In genomic region chr14:100357131-100357530, GRCm38 (mm10) we compare ENCODE assay signal across 24 mouse cellular contexts.
"Had no signal": no experiment of that assay in that cellular context is flagged by ENCODE, and none has a peak within 500 bp of the region (broad histone marks: within the 10 kb centered on the region; RNA-seq: fewer than 3 reads in every experiment).

No protein-coding gene starts in this region.

- H3K27ac ChIP-seq: gastrocnemius, adult 2 months; heart, embryonic 10.5 days; hindbrain, embryonic 10.5 days; hindbrain, embryonic 12.5 days; hindbrain, embryonic 14.5 days; intestine, embryonic 15.5 days; limb, embryonic 13.5 days; limb, embryonic 15.5 days; liver, embryonic 12.5 days had no signal

- H3K4me2 ChIP-seq: heart, embryonic 12.5 days; hindbrain, embryonic 12.5 days; hindbrain, embryonic 14.5 days; intestine, embryonic 15.5 days; limb, embryonic 13.5 days; limb, embryonic 15.5 days; liver, embryonic 12.5 days had no signal

- H3K9ac ChIP-seq: heart, embryonic 12.5 days; hindbrain, embryonic 12.5 days; hindbrain, embryonic 14.5 days; intestine, embryonic 15.5 days; limb, embryonic 13.5 days; limb, embryonic 15.5 days; liver, embryonic 12.5 days had no signal

- H3K4me3 ChIP-seq: gastrocnemius, adult 2 months; heart, embryonic 10.5 days; heart, embryonic 12.5 days; hindbrain, embryonic 10.5 days; hindbrain, embryonic 12.5 days; intestine, embryonic 15.5 days; limb, embryonic 13.5 days; limb, embryonic 15.5 days; liver, embryonic 12.5 days had no signal

- H3K27me3 ChIP-seq: heart, embryonic 12.5 days; hindbrain, embryonic 12.5 days; intestine, embryonic 15.5 days; limb, embryonic 13.5 days; limb, embryonic 15.5 days; liver, embryonic 12.5 days had no signal

- DNase-seq: gastrocnemius, adult 2 months; gastrocnemius, postnatal 10 days; gastrocnemius, postnatal 25 days; heart, adult 18-20 months; heart, postnatal 10 days; heart, postnatal 4 days; kidney, adult 18-20 months; kidney, adult 8-10 months; kidney, postnatal 10 days; kidney, postnatal 25 days; layer of hippocampus, adult 9-11 months; layer of hippocampus, postnatal 36 days; left cerebral cortex, postnatal 4 days had no signal

- ATAC-seq: hindbrain, embryonic 16.5 days; inflammation-experienced regulatory T-cells, adult 6 months; intestine, embryonic 15.5 days; liver, embryonic 12.5 days had no signal

- H3K9me3 ChIP-seq: heart, embryonic 10.5 days; heart, embryonic 12.5 days; hindbrain, embryonic 10.5 days; hindbrain, embryonic 12.5 days; intestine, embryonic 15.5 days; limb, embryonic 13.5 days; limb, embryonic 15.5 days; liver, embryonic 12.5 days had no signal

- H3K4me1 ChIP-seq: intestine, embryonic 15.5 days; liver, embryonic 12.5 days had no signal

- H3K36me3 ChIP-seq: heart, embryonic 10.5 days; heart, embryonic 12.5 days; hindbrain, embryonic 10.5 days; hindbrain, embryonic 12.5 days; intestine, embryonic 15.5 days; limb, embryonic 13.5 days; limb, embryonic 15.5 days; liver, embryonic 12.5 days had no signal
